Mouse (Mus musculus): ENCODE results near the gene Mgarp.

- TF ChIP-seq CTCF (IDR thresholded peaks at IDR 0.05; ENCODE audit: control insufficient read depth, insufficient read depth, insufficient read length) (no peak), CEBPB (IDR thresholded peaks at IDR 0.05; ENCODE audit: low read depth) (no peak), USF1 (IDR thresholded peaks at IDR 0.05; ENCODE audit: low read depth) (no peak), MAX (IDR thresholded peaks at IDR 0.05) (no peak), MYOD1 (IDR thresholded peaks at IDR 0.05; ENCODE audit: control insufficient read depth, insufficient read length, low read depth) (no peak)
These were observed 1.7 kb downstream of the Mgarp start for GRCm38 (mm10) chr3:51394881-51395280.
